Mouse (Mus musculus) limb, embryonic 11.5 days (tissue): ENCODE data around the gene Rbfox2. TPM values are rescaled to one million over a fixed set of nuclear protein-coding genes. Genes with fewer than 3 reads are reported as not detected.

Source experiments
- ATAC-seq: fragments of 200-750 bp; cut with Nextera tagmentation; 2 replicates; pipeline ENCODE4 v1.8.0; 2017; ENCODE audit warnings: low read depth; ENCODE audit not compliant: insufficient number of reproducible peaks, low FRiP score, low TSS enrichment
- DNase-seq: peaks from one replicate; pipeline ENCODE4 v3.0.0-alpha.2; 2015; ENCODE audit warnings: low spot score
- H3K27ac ChIP-seq: fragments of 300-500 bp; sonication (generic); replicated peaks from 2 replicates; pipeline ENCODE4 v1.5.1; 2014; ENCODE audit warnings: low read depth, mild to moderate bottlenecking, low read length
- H3K27me3 ChIP-seq: fragments of 300-500 bp; sonication (generic); 2 replicates; pipeline ENCODE4 v1.6.1; 2014; ENCODE audit warnings: mild to moderate bottlenecking, low read length, mixed read lengths; ENCODE audit not compliant: control insufficient read depth, insufficient read depth
- H3K36me3 ChIP-seq: fragments of 300-500 bp; sonication (generic); 2 replicates; pipeline ENCODE4 v1.6.1; 2014; ENCODE audit warnings: mild to moderate bottlenecking, low read length, moderate library complexity, mixed read lengths; ENCODE audit not compliant: control insufficient read depth, insufficient read depth
- H3K4me1 ChIP-seq: fragments of 300-500 bp; sonication (generic); 2 replicates; pipeline ENCODE4 v1.6.1; 2014; ENCODE audit warnings: low read length, mixed read lengths; ENCODE audit not compliant: control insufficient read depth, insufficient read depth
- H3K4me2 ChIP-seq: fragments of 300-500 bp; sonication (generic); 2 replicates; pipeline ENCODE4 v1.6.1; 2014; ENCODE audit warnings: low read depth, mild to moderate bottlenecking, moderate library complexity; ENCODE audit not compliant: severe bottlenecking
- H3K4me3 ChIP-seq: fragments of 300-500 bp; sonication (generic); 2 replicates; pipeline ENCODE4 v1.5.1; 2014; ENCODE audit warnings: low read depth, low read length
- H3K9ac ChIP-seq: fragments of 300-500 bp; sonication (generic); 2 replicates; pipeline ENCODE4 v1.6.1; 2014; ENCODE audit warnings: mild to moderate bottlenecking, low read length
- H3K9me3 ChIP-seq: fragments of 300-500 bp; sonication (generic); 2 replicates; pipeline ENCODE4 v1.6.1; 2016; ENCODE audit warnings: low read length; ENCODE audit not compliant: control insufficient read depth
- WGBS: fragments of 180-500 bp; shearing (Covaris S2); extraction: QIAGEN DNeasy Blood & Tissue Kit; methylation state at CpG from one replicate; pipeline ENCODE4 v1.1.7; 2014; 5-methylcytosine and 5-hydroxymethylcytosine counted together
- polyA plus RNA-seq: library from polyadenylated mRNA; unstranded; fragments of >200 nt; fragmentation: Nextera tagmentation; extraction: Ambion mirVana; gene quantifications from 2 replicates; pipeline ENCODE4 v1.2.1, GENCODE M21; 2014

The Rbfox2 gene
- polyA plus RNA-seq, 1 experiment from 2014 or later, result 71.5 TPM

GRCm38 (mm10) chr15:77323226-77323625, 16.4 kb upstream of the Rbfox2 start:
- H3K36me3 ChIP-seq, result no peaks in the 10 kb centered on the region
- ATAC-seq (no peak), DNase-seq (no peak)
- no peak overlapping the region for H3K27ac ChIP-seq
- H3K4me2 ChIP-seq, result no peak overlapping the region
- no peaks in the 10 kb centered on the region for H3K27me3 ChIP-seq
- no peak overlapping the region for H3K9ac ChIP-seq
- H3K4me1 ChIP-seq, result no peaks in the 10 kb centered on the region
- WGBS, result 86% methylated on average over 10 of the region's 10 CpGs
- no peak overlapping the region for H3K4me3 ChIP-seq
- H3K9me3 ChIP-seq, result no peaks in the 10 kb centered on the region

GRCm38 (mm10) chr15:77313701-77314100, 6.9 kb upstream of the Rbfox2 start:
- H3K9ac ChIP-seq, result no peak overlapping the region; the same call in 1 of the 2 replicates
- no peak overlapping the region for H3K4me2 ChIP-seq
- H3K9me3 ChIP-seq, result no peaks in the 10 kb centered on the region
- H3K27ac ChIP-seq, result 0 out of 2 replicates have a peak overlapping the region, but pooled peaks have one; percentile 36
- no peaks in the 10 kb centered on the region for H3K36me3 ChIP-seq
- H3K4me1 ChIP-seq, result peaks cover 14% of the 10 kb centered on the region
- H3K27me3 ChIP-seq, result no peaks in the 10 kb centered on the region
- DNase-seq, result no peak
- H3K4me3 ChIP-seq, result no peak overlapping the region
- 10% methylated on average over 6 of the region's 6 CpGs for WGBS
- no peak for ATAC-seq

- H3K36me3 ChIP-seq, result no peaks in the 10 kb centered on the region
- no peak overlapping the region for H3K4me3 ChIP-seq
- H3K27ac ChIP-seq, result no peak overlapping the region
- H3K4me2 ChIP-seq, result no peak overlapping the region
- no peaks in the 10 kb centered on the region for H3K9me3 ChIP-seq
- no peak for ATAC-seq
- no peak overlapping the region for H3K9ac ChIP-seq
- 96% methylated on average over 7 of the region's 7 CpGs for WGBS
- H3K27me3 ChIP-seq, result no peaks in the 10 kb centered on the region
- peaks cover 14% of the 10 kb centered on the region for H3K4me1 ChIP-seq
- no peak for DNase-seq
Observed at GRCm38 (mm10) chr15:77312796-77313195, 6.0 kb upstream of the Rbfox2 start.

- Histone ChIP-seq H3K4me1 (peaks cover 17% of the 10 kb centered on the region), H3K9ac (no peak overlapping the region), H3K36me3 (no peaks in the 10 kb centered on the region), H3K27me3 (no peaks in the 10 kb centered on the region), H3K27ac (no peak overlapping the region), H3K4me3 (no peak overlapping the region), H3K9me3 (no peaks in the 10 kb centered on the region), H3K4me2 (no peak overlapping the region)
- ATAC-seq, result no peak
- DNase-seq, result no peak
- WGBS, result 69% methylated on average over 4 of the region's 4 CpGs
Observed at GRCm38 (mm10) chr15:77307767-77308495, 1.1 kb upstream of the Rbfox2 start.

- under 1% methylated on average over 49 of the region's 54 CpGs for WGBS
- H3K4me1 ChIP-seq, result peaks cover 32% of the 10 kb centered on the region
- peak overlapping the region; percentile 52 for H3K4me2 ChIP-seq
- H3K4me3 ChIP-seq, result peak overlapping the region; percentile 93
- no peaks in the 10 kb centered on the region for H3K36me3 ChIP-seq
- peak; percentile 67 for DNase-seq
- peak overlapping the region; percentile 98 for H3K9ac ChIP-seq
- no peaks in the 10 kb centered on the region for H3K27me3 ChIP-seq
- 0 out of 2 replicates have a peak, but pooled peaks have one; percentile 28 for ATAC-seq
- H3K27ac ChIP-seq, result peak overlapping the region; percentile 95
- H3K9me3 ChIP-seq, result no peaks in the 10 kb centered on the region
Observed at GRCm38 (mm10) chr15:77305852-77306546, 805 bp downstream of the Rbfox2 start.

GRCm38 (mm10) chr15:77304960-77305359, 1.8 kb downstream of the Rbfox2 start:
- H3K27ac ChIP-seq, result peak overlapping the region; percentile 1; the same call in 1 of the 2 replicates
- H3K4me2 ChIP-seq, result peak overlapping the region; percentile 52
- WGBS, result 6% methylated on average over 3 of the region's 3 CpGs
- peak overlapping the region; percentile 98 for H3K9ac ChIP-seq
- ATAC-seq, result no peak
- peaks cover 42% of the 10 kb centered on the region for H3K4me1 ChIP-seq
- H3K36me3 ChIP-seq, result no peaks in the 10 kb centered on the region
- DNase-seq, result no peak
- H3K9me3 ChIP-seq, result no peaks in the 10 kb centered on the region
- H3K27me3 ChIP-seq, result no peaks in the 10 kb centered on the region
- peak overlapping the region; percentile 93 for H3K4me3 ChIP-seq

- Histone ChIP-seq H3K4me3 (no peak overlapping the region), H3K4me2 (no peak overlapping the region), H3K27ac (peak overlapping the region; percentile 43; the same call in 1 of the 2 replicates), H3K9ac (no peak overlapping the region), H3K4me1 (peaks cover 64% of the 10 kb centered on the region), H3K27me3 (no peaks in the 10 kb centered on the region), H3K36me3 (no peaks in the 10 kb centered on the region), H3K9me3 (no peaks in the 10 kb centered on the region)
- ATAC-seq (no peak), DNase-seq (peak; percentile 38)
- 31% methylated on average over 6 of the region's 6 CpGs for WGBS
Observed at GRCm38 (mm10) chr15:77301122-77301521, 5.7 kb downstream of the Rbfox2 start.

- no peaks in the 10 kb centered on the region for H3K9me3 ChIP-seq
- DNase-seq, result peak; percentile 78
- no peak overlapping the region for H3K4me3 ChIP-seq
- peak; percentile 79 for ATAC-seq
- H3K36me3 ChIP-seq, result no peaks in the 10 kb centered on the region
- H3K9ac ChIP-seq, result no peak overlapping the region
- peak overlapping the region; percentile 13; the same call in 1 of the 2 replicates for H3K4me2 ChIP-seq
- peaks cover 56% of the 10 kb centered on the region for H3K4me1 ChIP-seq
- H3K27me3 ChIP-seq, result no peaks in the 10 kb centered on the region
- WGBS, result 9% methylated on average over 3 of the region's 3 CpGs
- H3K27ac ChIP-seq, result peak overlapping the region; percentile 84
Observed at GRCm38 (mm10) chr15:77298564-77298963, 8.2 kb downstream of the Rbfox2 start.
